Mouse (Mus musculus): Measurements from ENCODE around the gene Tmsb4x. TPM values are rescaled to one million over a fixed set of nuclear protein-coding genes. Genes with fewer than 3 reads are reported as not detected.

The Tmsb4x gene
- total and polyA plus RNA-seq, 2 experiments: 22.9 to 478 TPM

- Histone ChIP-seq H3K4me3 (ENCODE audit: insufficient read depth, low read depth, low read length) (no peak overlapping the region), H3K4me1 (ENCODE audit: control insufficient read depth, insufficient read depth, low read length) (no peaks in the 10 kb centered on the region), H3K27ac (replicated peaks; ENCODE audit: insufficient read depth, low read depth, low read length) (no peak overlapping the region), H3K27me3 (ENCODE audit: control insufficient read depth, insufficient read depth, low read length) (no peaks in the 10 kb centered on the region), H3K79me2 (ENCODE audit: control insufficient read depth, insufficient read depth, low read length) (no peaks in the 10 kb centered on the region), H3K9ac (ENCODE audit: low read depth, low read length) (no peak overlapping the region), H3K36me3 (ENCODE audit: control insufficient read depth, insufficient read depth, low read length) (no peaks in the 10 kb centered on the region)
- TF ChIP-seq POLR2A (IDR thresholded peaks at IDR 0.05; ENCODE audit: extremely low read depth, insufficient read depth, low read length): no peak
- TF ChIP-seq CTCF (IDR thresholded peaks at IDR 0.05; ENCODE audit: low read depth, low read length): no peak
- no peak for DNase-seq (ENCODE audit: extremely low read depth, low read depth, low spot score)
- WGBS: 34% methylated on average over 4 of the region's 4 CpGs
Measured at GRCm38 (mm10) chrX:167179961-167180642, 29.0 kb downstream of the Tmsb4x start.

- 94% methylated on average over 3 of the region's 3 CpGs for WGBS
- Histone ChIP-seq H3K27ac (replicated peaks; ENCODE audit: insufficient read depth, low read depth, low read length) (no peak overlapping the region), H3K4me3 (ENCODE audit: insufficient read depth, low read depth, low read length) (no peak overlapping the region), H3K9ac (ENCODE audit: low read depth, low read length) (no peak overlapping the region), H3K27me3 (ENCODE audit: control insufficient read depth, insufficient read depth, low read length) (no peaks in the 10 kb centered on the region), H3K79me2 (ENCODE audit: control insufficient read depth, insufficient read depth, low read length) (no peaks in the 10 kb centered on the region), H3K36me3 (ENCODE audit: control insufficient read depth, insufficient read depth, low read length) (no peaks in the 10 kb centered on the region), H3K4me1 (ENCODE audit: control insufficient read depth, insufficient read depth, low read length) (no peaks in the 10 kb centered on the region)
- no peak for TF ChIP-seq CTCF (IDR thresholded peaks at IDR 0.05; ENCODE audit: low read depth, low read length)
- no peak for TF ChIP-seq POLR2A (IDR thresholded peaks at IDR 0.05; ENCODE audit: extremely low read depth, insufficient read depth, low read length)
- no peak for DNase-seq (ENCODE audit: extremely low read depth, low read depth, low spot score)
Measured at GRCm38 (mm10) chrX:167179549-167179948, 29.6 kb downstream of the Tmsb4x start.

GRCm38 (mm10) chrX:167175319-167175718 is 33.8 kb downstream of the Tmsb4x start:
- no peak overlapping the region for H3K27ac ChIP-seq (replicated peaks; ENCODE audit: insufficient read depth, low read depth, low read length)
- H3K9ac ChIP-seq (ENCODE audit: low read depth, low read length): no peak overlapping the region
- H3K79me2 ChIP-seq (ENCODE audit: control insufficient read depth, insufficient read depth, low read length): no peaks in the 10 kb centered on the region
- no peak for TF ChIP-seq CTCF (IDR thresholded peaks at IDR 0.05; ENCODE audit: low read depth, low read length)
- DNase-seq (ENCODE audit: extremely low read depth, low read depth, low spot score): no peak
- H3K4me3 ChIP-seq (ENCODE audit: insufficient read depth, low read depth, low read length): no peak overlapping the region
- no peaks in the 10 kb centered on the region for H3K36me3 ChIP-seq (ENCODE audit: control insufficient read depth, insufficient read depth, low read length)
- WGBS: 82% methylated on average over 6 of the region's 6 CpGs
- H3K27me3 ChIP-seq (ENCODE audit: control insufficient read depth, insufficient read depth, low read length): no peaks in the 10 kb centered on the region
- no peaks in the 10 kb centered on the region for H3K4me1 ChIP-seq (ENCODE audit: control insufficient read depth, insufficient read depth, low read length)

- 88% methylated on average over 3 of the region's 3 CpGs for WGBS
- DNase-seq (ENCODE audit: extremely low read depth, low read depth, low spot score): no peak
- no peak overlapping the region for H3K9ac ChIP-seq (ENCODE audit: low read depth, low read length)
- no peak overlapping the region for H3K4me3 ChIP-seq (ENCODE audit: insufficient read depth, low read depth, low read length)
- H3K27me3 ChIP-seq (ENCODE audit: control insufficient read depth, insufficient read depth, low read length): no peaks in the 10 kb centered on the region
- H3K36me3 ChIP-seq (ENCODE audit: control insufficient read depth, insufficient read depth, low read length): no peaks in the 10 kb centered on the region
- no peaks in the 10 kb centered on the region for H3K4me1 ChIP-seq (ENCODE audit: control insufficient read depth, insufficient read depth, low read length)
- no peaks in the 10 kb centered on the region for H3K79me2 ChIP-seq (ENCODE audit: control insufficient read depth, insufficient read depth, low read length)
- TF ChIP-seq POLR2A (IDR thresholded peaks at IDR 0.05; ENCODE audit: extremely low read depth, insufficient read depth, low read length) (no peak), CTCF (IDR thresholded peaks at IDR 0.05; ENCODE audit: low read depth, low read length) (no peak)
- no peak overlapping the region for H3K27ac ChIP-seq (replicated peaks; ENCODE audit: insufficient read depth, low read depth, low read length)
Measured at GRCm38 (mm10) chrX:167174311-167174710, 34.8 kb downstream of the Tmsb4x start.

GRCm38 (mm10) chrX:167172256-167172655 is 36.9 kb downstream of the Tmsb4x start:
- 86% methylated on average over 2 of the region's 2 CpGs for WGBS
- Histone ChIP-seq H3K9ac (ENCODE audit: low read depth, low read length) (no peak overlapping the region), H3K27ac (replicated peaks; ENCODE audit: insufficient read depth, low read depth, low read length) (no peak overlapping the region), H3K27me3 (ENCODE audit: control insufficient read depth, insufficient read depth, low read length) (no peaks in the 10 kb centered on the region), H3K79me2 (ENCODE audit: control insufficient read depth, insufficient read depth, low read length) (no peaks in the 10 kb centered on the region), H3K36me3 (ENCODE audit: control insufficient read depth, insufficient read depth, low read length) (no peaks in the 10 kb centered on the region), H3K4me3 (ENCODE audit: insufficient read depth, low read depth, low read length) (no peak overlapping the region), H3K4me1 (ENCODE audit: control insufficient read depth, insufficient read depth, low read length) (no peaks in the 10 kb centered on the region)
- TF ChIP-seq CTCF (IDR thresholded peaks at IDR 0.05; ENCODE audit: low read depth, low read length): no peak
- no peak for TF ChIP-seq POLR2A (IDR thresholded peaks at IDR 0.05; ENCODE audit: extremely low read depth, insufficient read depth, low read length)
- DNase-seq (ENCODE audit: extremely low read depth, low read depth, low spot score): no peak

GRCm38 (mm10) chrX:167171281-167171680 is 37.8 kb downstream of the Tmsb4x start:
- no peak for DNase-seq (ENCODE audit: extremely low read depth, low read depth, low spot score)
- WGBS: 40% methylated on average over 2 of the region's 2 CpGs
- Histone ChIP-seq H3K4me3 (ENCODE audit: insufficient read depth, low read depth, low read length) (no peak overlapping the region), H3K79me2 (ENCODE audit: control insufficient read depth, insufficient read depth, low read length) (no peaks in the 10 kb centered on the region), H3K36me3 (ENCODE audit: control insufficient read depth, insufficient read depth, low read length) (no peaks in the 10 kb centered on the region), H3K27ac (replicated peaks; ENCODE audit: insufficient read depth, low read depth, low read length) (no peak overlapping the region), H3K27me3 (ENCODE audit: control insufficient read depth, insufficient read depth, low read length) (no peaks in the 10 kb centered on the region), H3K4me1 (ENCODE audit: control insufficient read depth, insufficient read depth, low read length) (no peaks in the 10 kb centered on the region), H3K9ac (ENCODE audit: low read depth, low read length) (no peak overlapping the region)
- no peak for TF ChIP-seq POLR2A (IDR thresholded peaks at IDR 0.05; ENCODE audit: extremely low read depth, insufficient read depth, low read length)
- TF ChIP-seq CTCF (IDR thresholded peaks at IDR 0.05; ENCODE audit: low read depth, low read length): no peak
